Mouse (Mus musculus) retina, adult 2 months (tissue): ENCODE results near the gene Olfr771.
"Not testable (repeated sequence)": the region's sequence is repeated elsewhere in the genome, so short reads cannot be mapped to it uniquely, and the experiment has no call there.

ENCODE experiments used
- DNase-seq: peaks from one replicate; pipeline ENCODE4 v3.0.0-alpha.2; 2012; ENCODE audit warnings: low read depth, low spot score

Olfr771 gene

DNA sequence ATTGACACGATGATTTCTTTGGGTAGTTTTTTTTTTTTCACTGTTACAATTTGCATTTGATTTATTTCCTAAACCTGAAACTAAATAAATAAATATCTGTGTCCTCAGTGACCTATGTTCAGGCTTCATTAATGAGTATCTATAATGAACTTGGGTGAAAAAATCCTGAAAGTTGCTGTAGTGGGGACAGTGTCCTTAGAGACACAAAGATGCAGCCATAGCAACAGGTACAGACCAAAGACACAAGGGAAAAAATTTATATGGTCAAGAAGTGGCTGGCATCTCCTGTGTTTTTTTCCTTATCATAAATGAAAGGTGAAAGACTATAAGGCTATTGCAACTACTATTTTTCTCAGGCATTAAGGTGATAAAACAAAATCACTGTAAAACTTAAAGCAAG lies at the start of gene Olfr771:
Olfr771 (minus strand) TSS at position 101 of the 400 bp plus-strand sequence.
- no peak for DNase-seq

DNA sequence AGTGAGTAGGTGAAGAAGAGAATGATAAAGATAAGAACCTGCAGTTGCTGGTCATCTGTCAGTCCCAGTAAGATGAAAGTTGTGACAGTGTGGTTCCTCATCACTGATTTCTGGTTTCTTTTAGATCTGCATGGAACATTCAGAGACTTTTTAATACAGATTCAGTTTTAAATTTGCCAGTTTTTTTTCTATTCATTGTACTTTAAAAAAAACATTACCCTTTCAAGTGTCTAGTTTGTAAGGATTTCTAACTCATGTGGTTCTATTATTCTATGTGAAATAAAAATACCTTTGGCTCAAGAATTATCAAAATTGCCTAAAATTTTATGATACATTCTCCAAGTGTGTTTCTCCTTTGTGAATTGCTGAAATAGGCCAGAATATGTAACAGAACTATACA lies 22.8 kb upstream of the Olfr771 start, which contains the start of gene Olfr773:
Olfr773 (minus strand) TSS at position 101 of the 400 bp plus-strand sequence.
- not testable (repeated sequence) for DNase-seq

DNA sequence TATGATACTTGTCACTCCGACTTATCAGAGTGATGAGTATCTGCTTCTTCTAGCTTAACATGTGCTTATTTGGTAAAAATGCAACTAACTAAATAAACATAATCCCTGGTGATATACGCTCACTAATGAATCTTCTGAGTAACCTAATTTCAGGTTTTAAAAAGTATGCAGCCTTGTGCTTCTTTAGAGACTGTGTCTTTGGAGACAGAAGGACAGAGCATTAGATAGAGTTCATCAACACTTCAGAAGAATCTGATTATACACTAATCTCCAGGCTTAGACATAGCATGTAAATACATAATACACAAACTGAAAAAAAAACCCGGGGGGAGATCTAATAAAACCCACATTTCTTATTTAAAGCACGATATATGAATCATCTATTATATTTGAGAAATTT lies 13.3 kb upstream of the Olfr771 start, which contains the start of gene Olfr772:
Olfr772 (minus strand) TSS at position 101 of the 400 bp plus-strand sequence.
- not testable (repeated sequence) for DNase-seq

GRCm38 (mm10) chr10:129138898-129139297 lies 25.7 kb downstream of the Olfr771 start, which contains the start of gene Olfr770:
TSS of gene Olfr770 (minus strand) at chr10:129138998.
- DNase-seq = no peak

- no peak for DNase-seq
Measured at GRCm38 (mm10) chr10:129117761-129118160, 46.8 kb downstream of the Olfr771 start, which contains the start of gene Olfr769. TSS of gene Olfr769 (minus strand) at chr10:129117861.

DNA sequence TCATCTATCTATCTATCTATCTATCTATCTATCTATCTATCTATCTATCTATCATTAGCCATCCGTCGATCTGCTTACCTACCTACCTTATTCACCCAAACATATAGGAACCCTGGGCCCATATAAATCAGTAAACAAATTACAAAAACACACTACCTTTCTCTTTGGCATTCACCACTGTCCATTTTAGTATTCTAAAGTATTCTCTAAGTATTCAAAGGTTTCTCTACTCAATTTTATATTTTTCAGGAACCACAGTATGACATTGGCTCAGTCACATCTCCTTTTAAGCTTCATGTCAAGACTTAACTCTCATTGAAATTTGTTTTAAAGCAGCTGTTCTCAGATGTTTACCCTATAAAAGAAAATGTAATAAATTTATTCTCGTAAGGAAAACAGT lies 49.4 kb downstream of the Olfr771 start:
- DNase-seq = no peak
